Mouse (Mus musculus): ENCODE data around the gene Nell1. TPM values are rescaled to one million over a fixed set of nuclear protein-coding genes. Genes with fewer than 3 reads are reported as not detected.

The Nell1 gene
- polyA plus RNA-seq, 2 experiments from 2014 or later, result not detected

GRCm38 (mm10) chr7:50562708-50563107 lies 588.0 kb downstream of the Nell1 start:
- ATAC-seq, result no peak

- no peak for ATAC-seq
Observed at GRCm38 (mm10) chr7:50573841-50574240, 599.2 kb downstream of the Nell1 start.

- ATAC-seq, result no peak
Observed at GRCm38 (mm10) chr7:50588642-50589424, 614.2 kb downstream of the Nell1 start.

GRCm38 (mm10) chr7:50598890-50599289 lies 624.2 kb downstream of the Nell1 start, which contains the start of gene 4933405O20Rik:
Gene 4933405O20Rik (plus strand): TSS chr7:50599190.
- ATAC-seq, result no peak

GRCm38 (mm10) chr7:50614101-50614500 lies 639.4 kb downstream of the Nell1 start:
- ATAC-seq, result no peak

- no peak for ATAC-seq
Observed at GRCm38 (mm10) chr7:50629186-50629585, 654.5 kb downstream of the Nell1 start.

- no peak for ATAC-seq
Observed at GRCm38 (mm10) chr7:50633147-50633546, 658.5 kb downstream of the Nell1 start.

- no peak for ATAC-seq
Observed at GRCm38 (mm10) chr7:50672266-50672665, 697.6 kb downstream of the Nell1 start.

- no peak for ATAC-seq
Observed at GRCm38 (mm10) chr7:50675444-50675843, 700.8 kb downstream of the Nell1 start.

- ATAC-seq, result no peak
Observed at GRCm38 (mm10) chr7:50677511-50677910, 702.8 kb downstream of the Nell1 start.

GRCm38 (mm10) chr7:50686337-50686736 lies 711.7 kb downstream of the Nell1 start:
- no peak for ATAC-seq

- no peak for ATAC-seq
Observed at GRCm38 (mm10) chr7:50725166-50725565, 750.5 kb downstream of the Nell1 start.

GRCm38 (mm10) chr7:50730951-50731350 lies 756.3 kb downstream of the Nell1 start:
- ATAC-seq, result no peak

- no peak for ATAC-seq
Observed at GRCm38 (mm10) chr7:50755516-50755915, 780.9 kb downstream of the Nell1 start.

- no peak for ATAC-seq
Observed at GRCm38 (mm10) chr7:50756409-50756808, 781.7 kb downstream of the Nell1 start.

- no peak for ATAC-seq
Observed at GRCm38 (mm10) chr7:50773516-50773915, 798.9 kb downstream of the Nell1 start.

- ATAC-seq, result no peak
Observed at GRCm38 (mm10) chr7:50781105-50781504, 806.4 kb downstream of the Nell1 start.

- ATAC-seq, result no peak
Observed at GRCm38 (mm10) chr7:50783652-50784051, 809.0 kb downstream of the Nell1 start.

GRCm38 (mm10) chr7:50826180-50826579 lies 851.5 kb downstream of the Nell1 start:
- ATAC-seq, result no peak

- ATAC-seq, result no peak
Observed at GRCm38 (mm10) chr7:50832799-50833198, 858.1 kb downstream of the Nell1 start.

GRCm38 (mm10) chr7:50842646-50843045 lies 868.0 kb downstream of the Nell1 start:
- no peak for ATAC-seq

GRCm38 (mm10) chr7:50847921-50848320 lies 873.3 kb downstream of the Nell1 start:
- no peak for ATAC-seq

- no peak for ATAC-seq
Observed at GRCm38 (mm10) chr7:50850271-50850670, 875.6 kb downstream of the Nell1 start.

- no peak for ATAC-seq
Observed at GRCm38 (mm10) chr7:50870181-50870580, 895.5 kb downstream of the Nell1 start.

GRCm38 (mm10) chr7:50887625-50888024 lies 913.0 kb downstream of the Nell1 start:
- no peak for ATAC-seq
